Mouse (Mus musculus) limb, embryonic 13.5 days (tissue): ENCODE data around the gene Ciao1. TPM values are rescaled to one million over a fixed set of nuclear protein-coding genes. Genes with fewer than 3 reads are reported as not detected.
"Not testable (repeated sequence)": the region's sequence is repeated elsewhere in the genome, so short reads cannot be mapped to it uniquely, and the experiment has no call there.

Source experiments
- ATAC-seq: fragments of 200-750 bp; cut with Nextera tagmentation; 2 replicates; pipeline ENCODE4 v1.8.0; 2017; ENCODE audit warnings: low read depth, moderate number of reproducible peaks, moderate TSS enrichment; ENCODE audit not compliant: low FRiP score
- H3K27ac ChIP-seq: fragments of 300-500 bp; sonication (generic); 2 replicates; pipeline ENCODE4 v1.5.1; 2015; ENCODE audit warnings: inconsistent platforms, mild to moderate bottlenecking, moderate library complexity
- H3K27me3 ChIP-seq: fragments of 300-500 bp; sonication (generic); 2 replicates; pipeline ENCODE4 v1.6.1; 2015; ENCODE audit warnings: mild to moderate bottlenecking, inconsistent platforms
- H3K36me3 ChIP-seq: fragments of 300-500 bp; sonication (generic); 2 replicates; pipeline ENCODE4 v1.6.1; 2015; ENCODE audit warnings: inconsistent platforms, mild to moderate bottlenecking, moderate library complexity
- H3K4me1 ChIP-seq: fragments of 300-500 bp; sonication (generic); 2 replicates; pipeline ENCODE4 v1.6.1; 2015; ENCODE audit warnings: inconsistent platforms
- H3K4me2 ChIP-seq: fragments of 300-500 bp; sonication (generic); replicated peaks from 2 replicates; pipeline ENCODE4 v1.6.1; 2015; ENCODE audit warnings: inconsistent platforms, mild to moderate bottlenecking, moderate library complexity
- H3K4me3 ChIP-seq: fragments of 300-500 bp; sonication (generic); 2 replicates; pipeline ENCODE4 v1.5.1; 2015; ENCODE audit warnings: moderate library complexity, mild to moderate bottlenecking, inconsistent platforms
- H3K9ac ChIP-seq: fragments of 300-500 bp; sonication (generic); 2 replicates; pipeline ENCODE4 v1.6.1; 2015; ENCODE audit warnings: mild to moderate bottlenecking, inconsistent platforms
- H3K9me3 ChIP-seq: fragments of 300-500 bp; sonication (generic); 2 replicates; pipeline ENCODE4 v1.6.1; 2016; ENCODE audit warnings: inconsistent platforms
- WGBS: fragments of 180-500 bp; shearing (Covaris S2); methylation state at CpG from one replicate; pipeline ENCODE4 v1.1.7; 2015; 5-methylcytosine and 5-hydroxymethylcytosine counted together
- polyA plus RNA-seq: library from polyadenylated mRNA; unstranded; fragments of >200 nt; fragmentation: Nextera tagmentation; extraction: Ambion mirVana; gene quantifications from 2 replicates; pipeline ENCODE4 v1.2.1, GENCODE M21; 2015

Gene Ciao1
- polyA plus RNA-seq, 1 experiment from 2014 or later: 65.6 TPM

GRCm38 (mm10) chr2:127240065-127240464 is 7.6 kb downstream of the Ciao1 start:
- no peak overlapping the region for H3K4me2 ChIP-seq
- H3K36me3 ChIP-seq: peaks cover 88% of the 10 kb centered on the region
- no peak for ATAC-seq
- no peak overlapping the region for H3K27ac ChIP-seq
- no peak overlapping the region for H3K4me3 ChIP-seq
- H3K27me3 ChIP-seq: no peaks in the 10 kb centered on the region
- WGBS: 95% methylated on average over 2 of the region's 2 CpGs
- H3K9ac ChIP-seq: no peak overlapping the region
- H3K4me1 ChIP-seq: no peaks in the 10 kb centered on the region
- no peaks in the 10 kb centered on the region for H3K9me3 ChIP-seq

- Histone ChIP-seq H3K27me3 (no peaks in the 10 kb centered on the region), H3K4me1 (no peaks in the 10 kb centered on the region), H3K4me2 (no peak overlapping the region), H3K27ac (no peak overlapping the region), H3K9ac (no peak overlapping the region), H3K36me3 (peaks cover 92% of the 10 kb centered on the region), H3K4me3 (no peak overlapping the region), H3K9me3 (no peaks in the 10 kb centered on the region)
- 93% methylated on average over 11 of the region's 11 CpGs for WGBS
- ATAC-seq: no peak
Observed at GRCm38 (mm10) chr2:127237897-127238610, 9.6 kb downstream of the Ciao1 start.

DNA sequence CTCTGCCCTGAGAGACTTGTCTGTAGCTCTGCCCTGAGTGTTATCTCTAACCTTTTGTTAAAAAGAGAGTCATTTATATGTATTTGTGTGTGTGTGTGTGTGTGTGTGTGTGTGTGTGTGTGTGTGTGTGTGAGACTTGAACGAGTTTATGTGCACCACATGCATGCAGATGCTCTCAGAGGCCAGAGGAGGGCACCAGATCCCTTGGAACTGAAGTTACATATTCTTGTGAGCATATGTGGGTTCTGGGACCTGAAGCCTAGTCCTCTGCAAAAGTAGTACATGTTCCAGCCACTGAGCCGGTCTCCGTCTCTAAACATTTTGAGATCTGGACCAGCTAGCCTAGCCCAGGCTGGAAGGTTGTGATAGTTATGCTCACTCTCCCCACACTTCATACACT is 22.4 kb downstream of the Ciao1 start:
- 89% methylated on average over 3 of the region's 3 CpGs for WGBS
- H3K27me3 ChIP-seq: no peaks in the 10 kb centered on the region
- ATAC-seq: no peak
- H3K27ac ChIP-seq: no peak overlapping the region
- H3K36me3 ChIP-seq: peaks cover 98% of the 10 kb centered on the region
- H3K9me3 ChIP-seq: 0 out of 2 replicates have a peak, but pooled peaks cover 3% of the 10 kb centered on the region
- H3K4me1 ChIP-seq: no peaks in the 10 kb centered on the region
- H3K4me3 ChIP-seq: no peak overlapping the region
- H3K9ac ChIP-seq: no peak overlapping the region
- H3K4me2 ChIP-seq: no peak overlapping the region

GRCm38 (mm10) chr2:127217746-127218145 is 29.9 kb downstream of the Ciao1 start:
- H3K27ac ChIP-seq: no peak overlapping the region
- no peak overlapping the region for H3K4me2 ChIP-seq
- no peak for ATAC-seq
- H3K9me3 ChIP-seq: no peaks in the 10 kb centered on the region
- no peaks in the 10 kb centered on the region for H3K4me1 ChIP-seq
- peaks cover 100% of the 10 kb centered on the region for H3K36me3 ChIP-seq
- no peak overlapping the region for H3K9ac ChIP-seq
- WGBS: 92% methylated on average over 5 of the region's 5 CpGs
- H3K27me3 ChIP-seq: no peaks in the 10 kb centered on the region
- H3K4me3 ChIP-seq: no peak overlapping the region

GRCm38 (mm10) chr2:127210701-127211100 is 36.9 kb downstream of the Ciao1 start:
- Histone ChIP-seq H3K9me3 (no peaks in the 10 kb centered on the region), H3K27ac (no peak overlapping the region), H3K4me1 (peaks cover 10% of the 10 kb centered on the region), H3K9ac (no peak overlapping the region), H3K27me3 (no peaks in the 10 kb centered on the region), H3K4me2 (no peak overlapping the region), H3K4me3 (no peak overlapping the region), H3K36me3 (peaks cover 61% of the 10 kb centered on the region)
- ATAC-seq: no peak
- 92% methylated on average over 11 of the region's 11 CpGs for WGBS

- WGBS: under 1% methylated on average over 17 of the region's 17 CpGs
Observed at GRCm38 (mm10) chr2:127208452-127208769, 39.2 kb downstream of the Ciao1 start.

DNA sequence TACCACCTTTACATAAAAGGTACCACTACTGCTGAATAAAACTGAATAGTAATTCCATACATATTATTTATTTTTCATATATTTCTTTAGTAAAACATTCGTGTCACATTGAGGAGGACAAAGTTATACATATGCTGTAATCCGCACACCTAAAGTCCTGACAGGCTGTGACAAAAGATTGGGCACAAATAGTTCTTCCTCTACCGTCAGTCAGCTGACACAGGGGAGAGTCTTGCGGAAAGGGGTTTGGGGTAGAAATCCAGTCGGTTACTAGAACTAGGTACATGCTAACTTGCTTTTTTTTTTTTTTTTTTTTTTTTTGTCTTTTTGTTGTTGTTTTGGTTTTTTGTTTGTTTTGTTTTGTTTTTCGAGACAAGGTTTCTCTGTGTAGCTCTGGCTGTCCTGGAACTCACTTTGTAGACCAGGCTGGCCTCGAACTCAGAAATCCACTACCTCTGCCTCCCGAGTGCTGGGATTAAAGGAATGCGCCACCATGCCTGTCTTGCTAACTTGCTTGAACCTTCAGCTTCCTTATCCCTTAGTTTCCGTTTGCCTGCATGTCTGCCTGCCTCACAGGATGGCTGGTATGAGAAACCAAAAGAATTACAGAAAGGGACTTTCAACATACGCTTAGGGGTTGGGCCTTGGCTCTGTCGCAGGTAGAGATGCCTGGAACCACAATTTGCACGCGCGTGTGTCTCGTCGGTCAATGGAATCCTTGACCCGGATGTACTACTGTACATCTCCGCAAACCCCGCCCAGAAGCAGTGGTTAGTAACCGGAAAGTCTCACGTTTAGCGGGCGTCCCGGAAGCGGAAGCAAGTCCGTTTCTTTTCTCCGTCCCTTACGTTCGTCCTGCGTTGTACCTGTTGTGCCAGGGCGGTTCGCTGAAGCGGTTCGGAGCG is 39.8 kb downstream of the Ciao1 start, which contains the start of the genes 1810024B03Rik and Snrnp200:
1810024B03Rik (minus strand) TSS at position 734 of the 905 bp plus-strand sequence.
Snrnp200 (plus strand) TSS at position 840 of the 905 bp plus-strand sequence.
- no peaks in the 10 kb centered on the region for H3K27me3 ChIP-seq
- H3K27ac ChIP-seq: peak within 1 kb of the TSS; percentile 72; the same call in 1 of the 2 replicates

More at GRCm38 (mm10) chr2:127208452-127208769, 39.2 kb downstream of the Ciao1 start:
- Histone ChIP-seq H3K9ac (peak overlapping the region; percentile 88), H3K4me2 (peak overlapping the region; percentile 95), H3K9me3 (no peaks in the 10 kb centered on the region), H3K4me1 (peaks cover 10% of the 10 kb centered on the region), H3K4me3 (peak overlapping the region; percentile 92), H3K27me3 (no peaks in the 10 kb centered on the region), H3K36me3 (peaks cover 38% of the 10 kb centered on the region), H3K27ac (peak overlapping the region; percentile 72; the same call in 1 of the 2 replicates)
- ATAC-seq: no peak; the same call in 1 of the 2 replicates

DNA sequence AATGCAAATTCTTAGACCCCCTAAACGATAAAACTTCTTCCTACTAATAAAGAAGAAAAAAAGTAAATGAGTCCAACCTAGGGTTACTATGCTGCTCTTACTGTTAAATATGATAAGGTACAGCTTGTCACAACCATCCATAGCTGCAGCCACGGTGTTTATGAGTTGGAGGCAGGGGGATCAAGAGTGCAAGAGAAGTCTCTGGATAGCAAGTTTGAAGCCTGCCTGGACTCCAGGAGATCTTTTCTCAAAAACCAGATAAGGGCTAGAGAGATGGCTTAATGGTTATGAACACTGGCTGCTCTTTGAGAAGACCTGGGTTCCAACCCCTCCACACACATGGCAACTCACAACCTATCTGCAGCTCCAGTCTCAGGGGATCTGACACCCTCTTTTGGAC is 40.7 kb downstream of the Ciao1 start:
- Histone ChIP-seq H3K27ac (no peak overlapping the region), H3K4me2 (peak overlapping the region; percentile 60; the same call in 1 of the 2 replicates), H3K4me3 (no peak overlapping the region), H3K27me3 (no peaks in the 10 kb centered on the region), H3K9ac (no peak overlapping the region), H3K36me3 (peaks cover 32% of the 10 kb centered on the region), H3K4me1 (peaks cover 10% of the 10 kb centered on the region), H3K9me3 (no peaks in the 10 kb centered on the region)
- WGBS: 96% methylated on average over 2 of the region's 2 CpGs
- no peak for ATAC-seq

More for the DNA sequence above, 39.8 kb downstream of the Ciao1 start, which contains the start of the genes 1810024B03Rik and Snrnp200:
- Histone ChIP-seq H3K36me3 (peaks cover 33% of the 10 kb centered on the region), H3K4me2 (peak within 1 kb of the TSS; percentile 95), H3K4me3 (peak within 1 kb of the TSS; percentile 92), H3K4me1 (peaks cover 10% of the 10 kb centered on the region), H3K9ac (peak within 1 kb of the TSS; percentile 88), H3K9me3 (no peaks in the 10 kb centered on the region)
- ATAC-seq: peak; percentile 98
- WGBS: 12% methylated on average over 36 of the region's 36 CpGs

GRCm38 (mm10) chr2:127205936-127206335 is 41.7 kb downstream of the Ciao1 start:
- 82% methylated on average over 4 of the region's 4 CpGs for WGBS

GRCm38 (mm10) chr2:127204932-127205331 is 42.7 kb downstream of the Ciao1 start:
- 36% methylated on average over 3 of the region's 3 CpGs for WGBS
- no peak overlapping the region for H3K4me2 ChIP-seq

More at GRCm38 (mm10) chr2:127205936-127206335, 41.7 kb downstream of the Ciao1 start:
- not testable (repeated sequence) for H3K27ac ChIP-seq, H3K9me3 ChIP-seq, ATAC-seq, H3K27me3 ChIP-seq, H3K4me3 ChIP-seq, H3K9ac ChIP-seq, H3K4me2 ChIP-seq
- peaks cover 25% of the 10 kb centered on the region for H3K36me3 ChIP-seq
- H3K4me1 ChIP-seq: peaks cover 10% of the 10 kb centered on the region

More at GRCm38 (mm10) chr2:127204932-127205331, 42.7 kb downstream of the Ciao1 start:
- peaks cover 24% of the 10 kb centered on the region for H3K36me3 ChIP-seq
- no peak overlapping the region for H3K27ac ChIP-seq
- ATAC-seq: no peak
- H3K9ac ChIP-seq: no peak overlapping the region
- H3K4me1 ChIP-seq: peaks cover 10% of the 10 kb centered on the region
- no peaks in the 10 kb centered on the region for H3K9me3 ChIP-seq
- no peak overlapping the region for H3K4me3 ChIP-seq
- no peaks in the 10 kb centered on the region for H3K27me3 ChIP-seq
